Mouse (Mus musculus) kidney, adult 2 months (tissue): Measurements from ENCODE around the gene Prpf40b.

Experiments used
- CTCF ChIP-seq: fragments of 200-500 bp; conservative IDR thresholded peaks from 2 replicates; pipeline ENCODE4 v1.5.1; 2011; ENCODE audit warnings: low read depth, mild to moderate bottlenecking, control low read depth, low read length, moderate library complexity, mixed read lengths; ENCODE audit not compliant: insufficient read depth, insufficient read length
- POLR2A ChIP-seq: fragments of 200-500 bp; IDR thresholded peaks from one replicate; pipeline ENCODE4 v1.6.1; 2011; ENCODE audit warnings: low read depth, low read length, control low read depth

GRCm38 (mm10) chr15:99339669-99340068 is 44.8 kb downstream of the Prpf40b start:
- TF ChIP-seq CTCF, result no peak
- no peak for TF ChIP-seq POLR2A
